Mouse (Mus musculus) mouse trophoblast stem cell (cell line): ENCODE results near the gene Lcn8.

Source experiments
- in situ Hi-C, 2 experiments: fragments of 300-500 bp; cut with MseI, MboI; formaldehyde crosslinking; loops; 2 replicates in 1 of 2; 3 replicates in 1 of 2; pipeline ENCODE4 v1.15.1; 2025

The Lcn8 gene

GRCm38 (mm10) chr2:25652902-25653301 lies at the start of gene Lcn8:
TSS of gene Lcn8 (plus strand) at chr2:25653120.
- in situ Hi-C loops = no loop called here

- in situ Hi-C loops = no loop called here
These were observed 44.9 kb upstream of the Lcn8 start, which contains the start of gene Rabl6 for GRCm38 (mm10) chr2:25607761-25608622. TSS of gene Rabl6 (minus strand) at chr2:25608521.

GRCm38 (mm10) chr2:25608671-25609070 lies 44.2 kb upstream of the Lcn8 start:
- in situ Hi-C loops = no loop called here

GRCm38 (mm10) chr2:25616398-25616797 lies 36.5 kb upstream of the Lcn8 start:
- in situ Hi-C loops = no loop called here

GRCm38 (mm10) chr2:25617578-25617977 lies 35.3 kb upstream of the Lcn8 start, which contains the start of gene Ccdc183:
TSS of gene Ccdc183 (minus strand) at chr2:25617678.
- in situ Hi-C loops = no loop called here

GRCm38 (mm10) chr2:25620386-25620785 lies 32.5 kb upstream of the Lcn8 start:
- in situ Hi-C loops = no loop called here

GRCm38 (mm10) chr2:25620852-25621228 lies 32.1 kb upstream of the Lcn8 start:
- in situ Hi-C loops = no loop called here

- in situ Hi-C loops = no loop called here
These were observed 31.4 kb upstream of the Lcn8 start, which contains the start of gene Tmem141 for GRCm38 (mm10) chr2:25621229-25622200. TSS of gene Tmem141 (minus strand) at chr2:25622005.

GRCm38 (mm10) chr2:25625986-25626385 lies 26.9 kb upstream of the Lcn8 start:
- in situ Hi-C loops = no loop called here

- in situ Hi-C loops = no loop called here
These were observed 25.1 kb upstream of the Lcn8 start, which contains the start of gene Fcna for GRCm38 (mm10) chr2:25627811-25628210. TSS of gene Fcna (minus strand) at chr2:25628030.

GRCm38 (mm10) chr2:25628738-25629137 lies 24.2 kb upstream of the Lcn8 start:
- in situ Hi-C loops = no loop called here

- in situ Hi-C loops = no loop called here
These were observed 19.3 kb upstream of the Lcn8 start for GRCm38 (mm10) chr2:25633616-25634015.

- in situ Hi-C loops = no loop called here
These were observed 18.9 kb upstream of the Lcn8 start for GRCm38 (mm10) chr2:25634046-25634445.

- in situ Hi-C loops = no loop called here
These were observed 13.0 kb upstream of the Lcn8 start for GRCm38 (mm10) chr2:25639890-25640289.

- in situ Hi-C loops = no loop called here
These were observed 1.6 kb downstream of the Lcn8 start for GRCm38 (mm10) chr2:25654502-25654901.

- in situ Hi-C loops = no loop called here
These were observed 3.8 kb downstream of the Lcn8 start for GRCm38 (mm10) chr2:25656691-25657090.

- in situ Hi-C loops = no loop called here
These were observed 4.3 kb downstream of the Lcn8 start for GRCm38 (mm10) chr2:25657246-25657645.

- in situ Hi-C loops = no loop called here
These were observed 4.7 kb downstream of the Lcn8 start, which contains the start of gene Lcn5 for GRCm38 (mm10) chr2:25657652-25658051. TSS of gene Lcn5 (plus strand) at chr2:25657952.

GRCm38 (mm10) chr2:25660279-25660678 lies 7.4 kb downstream of the Lcn8 start:
- in situ Hi-C loops = no loop called here

GRCm38 (mm10) chr2:25661245-25661970 lies 8.5 kb downstream of the Lcn8 start:
- in situ Hi-C loops = no loop called here

GRCm38 (mm10) chr2:25663511-25663910 lies 10.6 kb downstream of the Lcn8 start:
- in situ Hi-C loops = no loop called here
